Mouse (Mus musculus): ENCODE data around the gene Tgfb3. TPM values are rescaled to one million over a fixed set of nuclear protein-coding genes. Genes with fewer than 3 reads are reported as not detected.

Gene Tgfb3
- total and polyA plus RNA-seq, 3 experiments = 0.15 to 0.75 (median 0.44) TPM

DNA sequence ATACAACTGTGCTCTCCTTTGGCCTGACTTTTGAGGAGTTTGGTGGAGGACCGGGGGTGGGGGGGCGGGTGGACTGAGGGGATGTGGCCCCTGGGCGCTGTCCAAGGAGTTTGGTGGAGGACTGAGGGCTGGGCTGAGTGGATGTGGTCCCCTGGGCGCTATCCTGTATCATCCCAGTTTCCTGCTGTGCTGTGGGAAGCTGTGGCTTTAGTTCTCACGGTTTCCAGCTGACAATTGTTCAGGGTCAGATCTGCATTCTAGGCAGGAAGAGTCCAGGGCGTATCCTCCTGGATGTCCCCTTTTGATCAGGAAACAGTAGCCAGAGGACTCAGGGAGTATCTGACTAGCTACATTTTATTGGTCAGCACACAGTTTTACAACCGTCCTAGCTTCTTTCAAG is 9.2 kb upstream of the Tgfb3 start:
- DNase-seq (ENCODE audit: low spot score) = no peak
- no peaks in the 10 kb centered on the region for H3K4me1 ChIP-seq (ENCODE audit: insufficient read depth, low read depth, low read length)
- H3K36me3 ChIP-seq (replicated peaks) = no peaks in the 10 kb centered on the region
- peaks cover 35% of the 10 kb centered on the region for H3K27me3 ChIP-seq (ENCODE audit: insufficient read depth, low read length)
- no peak overlapping the region for H3K4me3 ChIP-seq (ENCODE audit: low read depth, low read length)
- no peak for TF ChIP-seq TAL1 (conservative IDR thresholded peaks at IDR 0.05; ENCODE audit: low read depth, low read length)
- no peak for TF ChIP-seq POLR2AphosphoS5 (IDR thresholded peaks at IDR 0.05; ENCODE audit: insufficient replicate concordance, low read depth, low read length)
- TF ChIP-seq GATA1 (IDR thresholded peaks at IDR 0.05; ENCODE audit: borderline replicate concordance, low read length) = no peak
- TF ChIP-seq CTCF (IDR thresholded peaks at IDR 0.05; ENCODE audit: low read depth, low read length) = no peak
- no peak for TF ChIP-seq GATA2 (IDR thresholded peaks at IDR 0.05; ENCODE audit: borderline replicate concordance, low read depth, low read length)
- H3K9me3 ChIP-seq (replicated peaks) = no peaks in the 10 kb centered on the region
- ATAC-seq (ENCODE audit: extremely low read depth, insufficient number of reproducible peaks, low FRiP score, poor library complexity, severe bottlenecking) = no peak

GRCm38 (mm10) chr12:86086550-86086949 is 7.7 kb upstream of the Tgfb3 start:
- H3K9me3 ChIP-seq (replicated peaks) = no peaks in the 10 kb centered on the region
- no peak for DNase-seq (ENCODE audit: low spot score)
- H3K27me3 ChIP-seq (ENCODE audit: insufficient read depth, low read length) = peaks cover 45% of the 10 kb centered on the region
- H3K4me1 ChIP-seq (ENCODE audit: insufficient read depth, low read depth, low read length) = peaks cover 9% of the 10 kb centered on the region
- ATAC-seq (ENCODE audit: extremely low read depth, insufficient number of reproducible peaks, low FRiP score, poor library complexity, severe bottlenecking) = no peak
- no peaks in the 10 kb centered on the region for H3K36me3 ChIP-seq (replicated peaks)
- H3K4me3 ChIP-seq (ENCODE audit: low read depth, low read length) = no peak overlapping the region
- no peak for TF ChIP-seq POLR2AphosphoS5 (IDR thresholded peaks at IDR 0.05; ENCODE audit: insufficient replicate concordance, low read depth, low read length)
- TF ChIP-seq CTCF (IDR thresholded peaks at IDR 0.05; ENCODE audit: low read depth, low read length) = no peak
- no peak for TF ChIP-seq GATA2 (IDR thresholded peaks at IDR 0.05; ENCODE audit: borderline replicate concordance, low read depth, low read length)
- no peak for TF ChIP-seq TAL1 (conservative IDR thresholded peaks at IDR 0.05; ENCODE audit: low read depth, low read length)
- no peak for TF ChIP-seq GATA1 (IDR thresholded peaks at IDR 0.05; ENCODE audit: borderline replicate concordance, low read length)

DNA sequence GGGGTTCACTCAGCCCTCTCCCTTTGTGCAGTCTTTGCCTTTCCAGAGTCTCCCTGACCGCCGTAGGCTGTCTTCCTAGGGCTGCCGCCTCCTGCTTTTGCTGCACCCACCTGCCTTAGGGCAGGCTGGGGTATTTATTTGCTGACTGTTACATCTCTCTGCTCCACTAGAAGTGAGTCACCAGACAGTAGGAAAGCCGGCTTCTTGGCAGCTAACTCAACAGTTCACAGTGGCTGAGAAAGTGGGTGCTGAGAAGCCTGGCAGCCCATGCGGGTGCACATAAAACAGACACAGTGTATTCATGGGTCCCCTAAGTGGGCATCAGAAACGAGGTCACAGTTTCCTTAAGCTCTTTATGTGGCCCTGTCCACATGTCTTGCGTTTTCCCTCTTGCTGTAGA is 7.0 kb upstream of the Tgfb3 start:
- no peak for ATAC-seq (ENCODE audit: extremely low read depth, insufficient number of reproducible peaks, low FRiP score, poor library complexity, severe bottlenecking)
- TF ChIP-seq TAL1 (conservative IDR thresholded peaks at IDR 0.05; ENCODE audit: low read depth, low read length) = no peak
- no peak for TF ChIP-seq GATA2 (IDR thresholded peaks at IDR 0.05; ENCODE audit: borderline replicate concordance, low read depth, low read length)
- TF ChIP-seq POLR2AphosphoS5 (IDR thresholded peaks at IDR 0.05; ENCODE audit: insufficient replicate concordance, low read depth, low read length) = no peak
- TF ChIP-seq CTCF (IDR thresholded peaks at IDR 0.05; ENCODE audit: low read depth, low read length) = no peak
- TF ChIP-seq GATA1 (IDR thresholded peaks at IDR 0.05; ENCODE audit: borderline replicate concordance, low read length) = no peak
- peaks cover 51% of the 10 kb centered on the region for H3K27me3 ChIP-seq (ENCODE audit: insufficient read depth, low read length)
- no peaks in the 10 kb centered on the region for H3K9me3 ChIP-seq (replicated peaks)
- H3K36me3 ChIP-seq (replicated peaks) = no peaks in the 10 kb centered on the region
- no peak for DNase-seq (ENCODE audit: low spot score)
- H3K4me3 ChIP-seq (ENCODE audit: low read depth, low read length) = no peak overlapping the region
- H3K4me1 ChIP-seq (ENCODE audit: insufficient read depth, low read depth, low read length) = peaks cover 9% of the 10 kb centered on the region

DNA sequence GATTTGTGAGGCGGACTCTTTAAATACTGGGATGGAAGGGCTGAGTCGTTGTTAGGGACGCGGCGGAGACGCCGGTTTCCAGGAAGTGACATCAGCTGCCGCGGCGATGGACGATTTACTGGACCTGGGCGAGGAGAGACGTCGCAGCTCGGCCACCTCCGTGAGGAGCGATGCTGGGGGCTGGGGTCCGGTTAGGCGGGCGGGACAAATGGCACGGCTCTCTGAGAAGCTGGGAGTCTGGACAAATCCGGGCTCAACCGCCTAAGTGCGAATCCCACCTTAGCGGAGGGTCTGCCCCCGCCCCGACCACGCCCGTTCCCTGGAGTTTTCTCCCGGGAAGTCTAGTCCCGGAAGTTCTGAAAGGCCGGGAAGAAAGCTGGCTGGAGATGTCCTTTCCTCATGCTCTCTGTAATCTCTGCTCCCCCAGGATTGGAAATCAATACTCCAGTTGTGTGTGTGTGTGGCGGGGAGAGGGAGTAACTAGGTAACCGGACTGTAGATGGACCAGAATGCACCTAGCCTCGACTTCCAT is 3.7 kb upstream of the Tgfb3 start, which contains the start of gene Ift43:
Ift43 (plus strand) TSS at position 61 of the 532 bp plus-strand sequence.
- H3K27me3 ChIP-seq (ENCODE audit: insufficient read depth, low read length) = peaks cover 65% of the 10 kb centered on the region
- H3K36me3 ChIP-seq (replicated peaks) = no peaks in the 10 kb centered on the region
- peaks cover 27% of the 10 kb centered on the region for H3K4me1 ChIP-seq (ENCODE audit: insufficient read depth, low read depth, low read length)
- no peaks in the 10 kb centered on the region for H3K9me3 ChIP-seq (replicated peaks)
- peak within 1 kb of the TSS; percentile 67 for H3K4me3 ChIP-seq (ENCODE audit: low read depth, low read length)
- ATAC-seq (ENCODE audit: extremely low read depth, insufficient number of reproducible peaks, low FRiP score, poor library complexity, severe bottlenecking) (no peak), DNase-seq (ENCODE audit: low spot score) (no peak)
- TF ChIP-seq GATA1 (IDR thresholded peaks at IDR 0.05; ENCODE audit: borderline replicate concordance, low read length) (no peak), POLR2AphosphoS5 (IDR thresholded peaks at IDR 0.05; ENCODE audit: insufficient replicate concordance, low read depth, low read length) (no peak), CTCF (IDR thresholded peaks at IDR 0.05; ENCODE audit: low read depth, low read length) (no peak)

GRCm38 (mm10) chr12:86079202-86079667 is 394 bp upstream of the Tgfb3 start:
- peaks cover 30% of the 10 kb centered on the region for H3K4me1 ChIP-seq (ENCODE audit: insufficient read depth, low read depth, low read length)
- TF ChIP-seq GATA1 (IDR thresholded peaks at IDR 0.05; ENCODE audit: borderline replicate concordance, low read length) = no peak
- no peak for TF ChIP-seq POLR2AphosphoS5 (IDR thresholded peaks at IDR 0.05; ENCODE audit: insufficient replicate concordance, low read depth, low read length)
- peak; percentile 76 for TF ChIP-seq CTCF (IDR thresholded peaks at IDR 0.05; ENCODE audit: low read depth, low read length)
- ATAC-seq (ENCODE audit: extremely low read depth, insufficient number of reproducible peaks, low FRiP score, poor library complexity, severe bottlenecking) (peak; percentile 71), DNase-seq (ENCODE audit: low spot score) (peak; percentile 95)
- H3K36me3 ChIP-seq (replicated peaks) = no peaks in the 10 kb centered on the region
- H3K9me3 ChIP-seq (replicated peaks) = no peaks in the 10 kb centered on the region
- peak overlapping the region; percentile 69 for H3K4me3 ChIP-seq (ENCODE audit: low read depth, low read length)
- peaks cover 67% of the 10 kb centered on the region for H3K27me3 ChIP-seq (ENCODE audit: insufficient read depth, low read length)

DNA sequence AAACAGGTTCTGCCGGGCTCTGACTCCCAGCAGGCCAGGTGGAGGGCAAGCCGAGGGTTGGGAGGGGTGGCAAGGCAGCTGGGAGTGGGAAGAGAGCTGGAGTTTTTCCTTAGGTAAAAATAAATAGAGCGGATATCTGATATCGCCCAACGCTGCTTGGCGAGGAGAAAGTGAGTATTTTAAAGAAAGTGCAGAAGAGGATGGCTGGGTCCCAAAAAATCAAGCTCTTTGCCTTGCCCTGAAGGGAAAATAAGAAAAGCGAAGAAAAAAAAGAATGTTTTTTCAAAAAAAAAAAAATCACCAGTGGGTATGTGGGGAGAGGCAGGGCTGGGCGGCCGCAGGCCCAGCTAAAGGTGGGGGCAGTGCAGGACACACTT is 677 bp downstream of the Tgfb3 start:
- H3K36me3 ChIP-seq (replicated peaks) = no peaks in the 10 kb centered on the region
- no peak for DNase-seq (ENCODE audit: low spot score)
- no peak for ATAC-seq (ENCODE audit: extremely low read depth, insufficient number of reproducible peaks, low FRiP score, poor library complexity, severe bottlenecking)
- TF ChIP-seq GATA1 (IDR thresholded peaks at IDR 0.05; ENCODE audit: borderline replicate concordance, low read length) = no peak
- no peak for TF ChIP-seq CTCF (IDR thresholded peaks at IDR 0.05; ENCODE audit: low read depth, low read length)
- TF ChIP-seq TAL1 (conservative IDR thresholded peaks at IDR 0.05; ENCODE audit: low read depth, low read length) = no peak
- no peak for TF ChIP-seq POLR2AphosphoS5 (IDR thresholded peaks at IDR 0.05; ENCODE audit: insufficient replicate concordance, low read depth, low read length)
- no peak for TF ChIP-seq GATA2 (IDR thresholded peaks at IDR 0.05; ENCODE audit: borderline replicate concordance, low read depth, low read length)
- H3K9me3 ChIP-seq (replicated peaks) = no peaks in the 10 kb centered on the region
- H3K4me3 ChIP-seq (ENCODE audit: low read depth, low read length) = peak overlapping the region; percentile 69; the same call in 1 of the 2 replicates
- H3K27me3 ChIP-seq (ENCODE audit: insufficient read depth, low read length) = peaks cover 62% of the 10 kb centered on the region
- H3K4me1 ChIP-seq (ENCODE audit: insufficient read depth, low read depth, low read length) = peaks cover 30% of the 10 kb centered on the region

Data from G1E (cell line).